Mouse (Mus musculus) forebrain, embryonic 15.5 days (tissue): ENCODE data around the gene Slamf7. TPM values are rescaled to one million over a fixed set of nuclear protein-coding genes. Genes with fewer than 3 reads are reported as not detected.

Experiments
- ATAC-seq: fragments of 200-750 bp; cut with Nextera tagmentation; replicated peaks from 2 replicates; pipeline ENCODE4 v1.8.0; 2017; ENCODE audit warnings: mild to moderate bottlenecking, moderate TSS enrichment, moderate library complexity
- H3K27ac ChIP-seq: fragments of 300-500 bp; sonication (generic); replicated peaks from 2 replicates; pipeline ENCODE4 v1.5.1; 2015; ENCODE audit warnings: mild to moderate bottlenecking, inconsistent platforms
- H3K27me3 ChIP-seq: fragments of 300-500 bp; sonication (generic); 2 replicates; pipeline ENCODE4 v1.6.1; 2015; ENCODE audit warnings: inconsistent platforms
- H3K36me3 ChIP-seq: fragments of 300-500 bp; sonication (generic); 2 replicates; pipeline ENCODE4 v1.6.1; 2015; ENCODE audit warnings: mild to moderate bottlenecking, inconsistent platforms
- H3K4me1 ChIP-seq: fragments of 300-500 bp; sonication (generic); 2 replicates; pipeline ENCODE4 v1.6.1; 2015; ENCODE audit warnings: inconsistent platforms
- H3K4me2 ChIP-seq: fragments of 300-500 bp; sonication (generic); replicated peaks from 2 replicates; pipeline ENCODE4 v1.6.1; 2015; ENCODE audit warnings: mild to moderate bottlenecking, inconsistent platforms
- H3K4me3 ChIP-seq: fragments of 300-500 bp; sonication (generic); 2 replicates; pipeline ENCODE4 v1.5.1; 2015; ENCODE audit warnings: mild to moderate bottlenecking, inconsistent platforms
- H3K9ac ChIP-seq: fragments of 300-500 bp; sonication (generic); replicated peaks from 2 replicates; pipeline ENCODE4 v1.6.1; 2015; ENCODE audit warnings: mild to moderate bottlenecking, inconsistent platforms
- H3K9me3 ChIP-seq: fragments of 300-500 bp; sonication (generic); 2 replicates; pipeline ENCODE4 v1.6.1; 2016; ENCODE audit warnings: inconsistent platforms
- WGBS: fragments of 180-500 bp; shearing (Covaris S2); methylation state at CpG from one replicate; pipeline ENCODE4 v1.1.7; 2015; ENCODE audit warnings: mixed read lengths; 5-methylcytosine and 5-hydroxymethylcytosine counted together
- microRNA-seq: library from miRNA; unstranded; fragments of <30 nt; microRNA quantifications from one replicate; pipeline ENCODE4, GENCODE M21; 2016
- polyA plus RNA-seq: library from polyadenylated mRNA; unstranded; fragments of >200 nt; fragmentation: Nextera tagmentation; extraction: Ambion mirVana; gene quantifications from 2 replicates; pipeline ENCODE4 v1.2.1, GENCODE M21; 2015

Slamf7 gene
- polyA plus RNA-seq, 1 experiment from 2014 or later, result not detected

DNA sequence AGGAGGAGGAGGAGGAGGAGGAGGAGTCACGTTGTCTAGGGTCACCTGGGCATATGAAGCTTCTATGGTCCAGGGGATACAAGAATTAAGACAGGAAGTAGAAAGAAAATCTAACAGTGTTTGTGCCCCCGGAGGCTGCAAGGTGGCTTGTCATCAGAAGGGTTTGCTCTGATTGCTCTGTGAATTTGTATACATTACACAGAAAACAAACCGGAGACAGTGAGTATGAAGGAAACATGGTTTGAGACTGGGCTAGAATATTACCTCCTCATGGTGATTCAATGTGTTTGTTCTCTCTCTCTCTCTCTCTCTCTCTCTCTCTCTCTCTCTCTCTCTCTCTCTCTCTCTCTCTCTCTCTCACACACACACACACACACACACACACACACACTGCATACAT, 46.2 kb downstream of the Slamf7 start:
- Histone ChIP-seq H3K4me2 (no peak overlapping the region), H3K4me1 (no peaks in the 10 kb centered on the region), H3K9me3 (no peaks in the 10 kb centered on the region), H3K27me3 (no peaks in the 10 kb centered on the region), H3K36me3 (no peaks in the 10 kb centered on the region), H3K9ac (no peak overlapping the region), H3K27ac (no peak overlapping the region), H3K4me3 (no peak overlapping the region)
- WGBS, result 80% methylated on average over 3 of the region's 3 CpGs
- no peak for ATAC-seq

DNA sequence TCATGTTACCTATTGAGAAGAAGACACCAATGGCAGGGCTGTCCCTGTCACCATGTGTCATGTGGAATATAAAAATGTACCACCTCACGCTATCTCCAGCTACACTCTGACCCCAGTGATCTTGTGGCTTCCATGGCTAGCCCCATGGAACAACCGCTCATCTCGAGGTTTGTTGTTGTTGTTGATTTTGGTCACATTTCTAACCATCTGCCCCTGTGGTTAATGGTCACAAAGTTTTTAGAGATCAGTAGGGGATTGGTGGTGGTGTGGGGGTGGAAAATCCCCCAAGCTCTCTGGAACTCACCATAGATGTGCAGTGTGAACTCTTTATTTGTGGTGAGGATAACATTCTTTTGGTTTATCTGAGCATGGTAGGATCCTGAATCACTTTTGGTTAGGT, 48.1 kb downstream of the Slamf7 start:
- H3K4me1 ChIP-seq, result no peaks in the 10 kb centered on the region
- no peak overlapping the region for H3K4me2 ChIP-seq
- no peak overlapping the region for H3K4me3 ChIP-seq
- H3K9ac ChIP-seq, result no peak overlapping the region
- H3K27me3 ChIP-seq, result no peaks in the 10 kb centered on the region
- H3K9me3 ChIP-seq, result no peaks in the 10 kb centered on the region
- H3K27ac ChIP-seq, result no peak overlapping the region
- ATAC-seq, result no peak
- WGBS, result 78% methylated on average over 3 of the region's 3 CpGs
- no peaks in the 10 kb centered on the region for H3K36me3 ChIP-seq

- 81% methylated on average over 2 of the region's 2 CpGs for WGBS
- H3K36me3 ChIP-seq, result no peaks in the 10 kb centered on the region
These were observed 68.3 kb downstream of the Slamf7 start for GRCm38 (mm10) chr1:171584584-171584983.

More at GRCm38 (mm10) chr1:171584584-171584983, 68.3 kb downstream of the Slamf7 start:
- H3K4me3 ChIP-seq, result no peak overlapping the region
- no peak for ATAC-seq
- H3K9me3 ChIP-seq, result no peaks in the 10 kb centered on the region
- no peak overlapping the region for H3K9ac ChIP-seq
- no peaks in the 10 kb centered on the region for H3K4me1 ChIP-seq
- no peak overlapping the region for H3K4me2 ChIP-seq
- H3K27ac ChIP-seq, result no peak overlapping the region
- no peaks in the 10 kb centered on the region for H3K27me3 ChIP-seq

Small RNA genes within 50 kb of the gene (microRNA-seq; reads per million reads assigned to microRNA genes)
- not detected for gene Mir7683

Other genes starting within 250 kb of the Slamf7 start
- 229 and 235 TPM in 2 replicates for gene Usf1, start 241.7 kb downstream of the Slamf7 start, polyA plus RNA-seq
- 12.3 and 13.0 TPM in 2 replicates for gene Tstd1, start 234.2 kb downstream of the Slamf7 start, polyA plus RNA-seq
- 9.6 and 10.1 TPM in 2 replicates for gene F11r, start 215.5 kb downstream of the Slamf7 start, polyA plus RNA-seq
- gene Alyref2, start 149.6 kb downstream of the Slamf7 start, polyA plus RNA-seq, result 31.8 and 32.8 TPM in 2 replicates
- not detected in 2 replicates for gene Itln1, start 117.7 kb downstream of the Slamf7 start, polyA plus RNA-seq
- gene Cd244a, start 93.8 kb downstream of the Slamf7 start, polyA plus RNA-seq, result not detected in 2 replicates
- gene Ly9, start 45.6 kb downstream of the Slamf7 start, polyA plus RNA-seq, result 0.37 TPM in 1 of 2 replicates, not detected in the other
- 0.76 and 1.2 TPM in 2 replicates for gene Cd48, start 29.0 kb upstream of the Slamf7 start, polyA plus RNA-seq
- 0.13 and 0.14 TPM in 2 replicates for gene Slamf1, start 114.1 kb upstream of the Slamf7 start, polyA plus RNA-seq
- 1.3 and 1.6 TPM in 2 replicates for gene Cd84, start 186.7 kb upstream of the Slamf7 start, polyA plus RNA-seq
- not detected in 2 replicates for gene Gm10521, start 242.6 kb upstream of the Slamf7 start, polyA plus RNA-seq